Mouse (Mus musculus) gonadal fat pad, adult 2 months (tissue): ENCODE results near the gene Misp. TPM values are rescaled to one million over a fixed set of nuclear protein-coding genes. Genes with fewer than 3 reads are reported as not detected.

Experiments
- DNase-seq: peaks from one replicate; pipeline ENCODE4 v3.0.0-alpha.2; 2012; ENCODE audit warnings: low read depth
- polyA plus RNA-seq: library from polyadenylated mRNA; depleted of rRNA; stranded (reverse); fragments of >200 nt; gene quantifications from 2 replicates; pipeline ENCODE4 v1.2.3, GENCODE M21; 2012

Gene Misp
- polyA plus RNA-seq, 1 experiment: 0.59 TPM

DNA sequence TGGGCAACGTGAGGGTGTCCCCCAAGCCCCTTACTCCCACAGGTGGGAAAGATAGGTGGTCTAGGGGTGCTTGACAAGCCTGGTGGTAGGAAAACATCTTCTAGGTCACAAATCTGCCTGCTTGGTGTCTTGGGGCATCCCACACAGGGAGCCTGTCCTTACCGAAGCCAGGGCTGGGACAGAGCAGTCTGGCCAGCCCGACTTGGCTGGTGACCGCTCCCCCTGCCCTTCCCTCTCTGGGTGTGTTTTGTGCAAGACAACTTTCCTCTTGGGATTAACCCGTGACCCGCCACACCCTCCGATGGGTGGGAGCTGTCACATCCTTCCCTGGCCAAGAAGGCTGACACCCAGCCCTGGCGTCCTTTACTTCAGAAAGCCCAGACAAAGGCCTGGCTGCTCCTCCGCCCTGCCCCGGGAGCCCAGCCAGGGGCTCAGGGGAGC lies 26.3 kb upstream of the Misp start:
- DNase-seq: no peak

DNA sequence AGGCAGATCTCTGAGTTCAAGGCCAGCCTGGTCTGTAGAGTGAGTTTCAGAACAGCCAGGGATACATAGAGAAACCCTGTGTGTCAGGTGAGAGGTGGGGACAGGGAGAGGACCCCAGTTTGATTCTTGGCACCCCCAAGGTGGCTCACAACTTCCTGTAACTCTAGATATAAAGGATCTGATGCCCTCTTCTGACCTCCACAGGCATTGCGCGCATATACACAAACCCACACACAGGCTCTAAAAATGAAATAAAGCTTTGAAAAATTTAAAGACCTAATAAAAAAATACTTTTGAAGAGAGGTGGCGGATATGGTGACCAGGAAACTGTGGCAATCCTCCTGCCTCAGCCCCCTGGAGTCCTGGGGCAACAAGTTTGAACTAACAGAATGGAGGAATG lies 24.9 kb upstream of the Misp start:
- no peak for DNase-seq

DNA sequence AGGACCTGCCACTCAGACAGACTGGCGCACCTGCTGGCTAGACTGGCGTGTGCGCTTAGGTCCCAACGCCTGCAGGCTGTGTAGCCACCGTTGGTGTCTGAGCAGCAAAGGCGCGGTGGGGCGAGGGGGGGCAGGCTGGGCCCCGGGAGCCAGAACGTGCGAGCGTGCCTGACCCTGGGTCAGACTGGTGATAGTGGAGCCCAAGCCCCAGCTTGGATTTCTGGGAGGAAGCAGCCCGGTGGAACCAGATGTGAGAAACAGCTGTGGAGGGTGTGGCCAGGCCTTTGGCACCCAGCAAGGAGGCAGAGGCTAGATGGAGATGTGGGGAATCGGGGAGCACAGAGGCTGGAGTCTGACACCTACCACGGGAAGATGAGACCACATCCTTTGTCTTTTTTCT lies 23.5 kb upstream of the Misp start:
- no peak for DNase-seq

DNA sequence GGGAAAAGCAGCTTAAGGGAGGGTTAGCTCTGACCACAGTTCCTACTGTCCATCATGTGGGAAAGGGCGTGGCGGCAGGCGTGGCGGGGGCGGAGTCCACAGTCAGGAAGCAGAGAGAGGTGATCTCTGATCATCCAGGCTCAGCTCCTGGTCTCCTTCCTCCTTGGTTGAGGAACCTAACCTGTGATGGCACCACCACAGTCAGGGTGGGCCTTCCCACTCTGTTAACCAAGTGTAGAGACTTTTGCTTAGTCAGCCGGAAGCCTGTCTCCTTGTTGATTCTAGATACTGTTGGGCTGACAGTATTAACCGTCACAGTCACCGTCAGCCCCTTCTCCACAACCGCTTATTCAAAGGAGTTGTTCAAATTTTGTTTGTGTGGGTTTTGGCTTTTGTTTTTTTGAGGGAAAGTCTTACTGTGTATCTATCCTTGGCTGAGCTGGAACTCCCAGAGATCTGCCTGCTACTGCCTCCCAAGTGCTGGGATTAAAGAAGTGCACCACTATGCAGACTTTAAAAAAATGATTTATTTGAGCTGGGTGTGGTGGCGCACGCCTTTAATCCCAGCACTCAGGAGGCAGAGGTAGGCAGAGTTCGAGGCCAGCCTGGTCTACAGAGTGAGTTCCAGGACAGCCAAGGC lies 22.4 kb upstream of the Misp start:
- DNase-seq: no peak

DNA sequence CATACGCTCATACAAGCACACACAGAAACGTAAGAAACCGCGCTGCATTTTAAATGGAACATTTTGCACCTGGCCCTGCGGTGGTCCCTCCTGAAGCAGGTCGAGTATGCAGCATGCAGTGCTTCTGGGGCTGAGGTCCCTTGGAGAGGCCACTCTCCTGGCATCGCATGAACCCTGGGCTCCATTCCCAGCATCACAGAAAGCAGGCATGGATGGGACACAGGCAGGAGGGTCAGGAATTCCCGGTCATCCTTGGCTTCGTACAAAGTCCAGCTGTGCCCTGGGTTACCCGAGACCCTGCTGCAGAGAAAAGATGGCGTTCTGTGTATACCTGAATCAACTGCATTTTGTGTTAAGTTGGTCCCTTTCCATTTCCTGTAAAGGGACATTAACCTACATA lies 20.3 kb upstream of the Misp start:
- DNase-seq: no peak

DNA sequence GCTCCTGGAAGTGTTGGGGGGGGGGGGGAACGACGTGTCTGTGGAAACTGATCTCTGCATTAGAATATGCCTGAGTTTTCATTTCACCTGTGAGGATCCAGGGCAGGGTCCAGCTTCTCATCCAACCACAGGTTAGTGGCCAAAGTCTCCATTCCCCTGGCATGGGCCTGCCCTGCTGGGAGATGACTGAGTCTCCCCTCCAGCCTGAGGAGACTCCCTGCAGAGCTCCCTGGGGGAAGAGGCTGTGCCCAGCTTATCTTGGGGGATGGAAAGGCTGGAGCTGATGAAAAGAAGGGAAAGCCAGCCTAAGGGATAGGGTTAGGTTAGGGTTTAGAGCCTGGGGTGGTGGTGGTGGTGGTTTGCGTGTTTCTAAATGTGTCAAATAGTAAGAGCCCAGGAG lies 19.0 kb upstream of the Misp start:
- no peak for DNase-seq

DNA sequence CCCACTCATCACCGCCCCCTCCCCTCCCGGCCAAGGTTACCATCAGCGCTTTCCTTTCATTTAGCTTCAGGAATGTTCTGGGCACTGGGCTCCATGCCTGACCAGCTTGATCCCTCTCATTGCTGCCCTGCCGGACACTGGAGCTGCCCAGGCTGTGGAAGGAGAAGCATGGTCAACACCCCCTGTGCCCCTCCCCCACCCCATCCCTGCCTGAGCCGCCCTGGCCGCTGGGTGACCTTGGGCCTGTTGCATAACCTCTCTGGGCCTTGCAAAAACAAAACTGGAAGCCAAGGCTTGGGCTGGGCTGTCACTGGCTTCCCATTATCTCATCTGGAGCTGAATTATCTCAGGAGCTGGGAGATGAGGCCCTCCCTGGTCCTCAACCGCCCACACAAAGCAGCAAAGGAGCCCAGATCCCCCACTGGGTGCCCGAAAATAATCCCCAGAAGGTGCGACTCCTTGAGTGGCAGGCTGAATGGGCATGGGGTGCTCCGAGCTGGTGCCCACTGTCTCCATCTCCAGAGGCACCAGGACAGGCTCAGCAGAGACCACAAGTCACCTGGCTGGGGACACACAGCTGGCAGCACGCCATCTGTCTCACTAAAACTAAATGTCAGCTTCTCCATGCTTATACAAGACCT lies 18.3 kb upstream of the Misp start:
- DNase-seq: no peak

DNA sequence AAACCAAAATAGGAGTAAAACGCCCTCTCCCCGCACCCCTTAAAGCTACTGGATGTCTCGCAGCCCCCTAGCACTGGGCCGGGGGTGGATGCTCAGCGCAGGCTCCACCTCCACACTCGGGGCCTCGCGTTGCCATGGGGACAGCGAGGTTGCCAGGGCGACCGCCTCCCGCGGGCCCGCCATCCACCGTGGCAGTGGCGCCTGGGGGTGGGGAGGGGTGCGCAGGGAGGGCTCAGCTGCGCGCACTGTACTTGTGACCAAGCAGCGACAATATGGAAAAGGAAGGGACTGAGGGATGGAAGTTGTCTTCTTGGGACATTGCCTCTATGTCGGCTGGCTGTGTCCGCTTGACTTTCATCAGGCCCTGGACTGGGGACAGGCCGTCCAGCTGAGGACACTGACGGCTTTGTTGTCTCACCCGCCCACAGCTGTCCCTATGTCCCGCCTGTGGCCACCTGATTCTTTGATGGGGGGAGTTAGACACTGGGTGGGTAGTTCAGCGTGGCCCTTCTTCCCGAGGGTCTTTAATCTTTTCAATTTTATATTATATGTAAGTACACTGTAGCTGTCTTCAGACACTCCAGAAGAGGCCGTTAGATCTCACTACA lies 17.0 kb upstream of the Misp start:
- DNase-seq: no peak

DNA sequence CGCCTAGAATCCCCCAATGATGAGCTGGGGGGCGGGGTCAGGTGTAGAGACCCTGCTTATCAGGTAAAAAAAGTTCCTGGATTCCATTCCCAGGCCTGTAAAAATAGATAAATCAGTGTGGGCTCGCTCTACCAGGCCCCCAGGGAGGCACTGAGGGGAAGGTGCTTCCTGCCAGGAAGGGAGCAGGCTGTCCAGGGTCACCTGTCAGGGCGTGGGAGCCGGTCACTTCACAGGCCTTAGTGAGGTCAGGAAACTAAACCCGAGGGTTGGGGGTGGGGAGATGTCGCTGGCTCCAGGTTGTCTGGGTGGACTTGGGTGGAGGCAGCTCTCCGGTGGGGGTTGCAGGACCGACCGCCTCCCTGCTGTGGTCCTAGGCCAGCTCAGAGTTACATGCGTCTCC lies 15.2 kb upstream of the Misp start:
- no peak for DNase-seq

DNA sequence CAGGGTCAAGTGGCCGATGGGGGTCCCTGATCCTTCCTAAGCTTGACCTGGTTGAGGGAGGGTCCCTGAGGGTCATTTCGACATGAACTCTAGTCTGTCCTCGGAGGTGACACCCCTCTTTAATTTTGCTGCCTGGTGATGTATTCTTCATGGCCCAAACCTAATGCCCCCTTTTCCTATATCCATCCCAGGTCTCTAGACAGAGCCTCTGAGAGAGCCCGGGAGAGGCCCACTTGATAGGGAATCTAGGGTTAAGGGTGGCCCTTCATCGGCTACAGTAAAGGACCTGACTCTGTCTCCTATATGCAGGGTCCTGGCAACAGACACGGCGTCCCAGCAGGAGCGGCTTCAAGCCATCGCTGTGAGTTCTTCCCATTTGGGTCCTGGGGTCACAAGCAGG lies 14.5 kb upstream of the Misp start:
- DNase-seq: no peak

DNA sequence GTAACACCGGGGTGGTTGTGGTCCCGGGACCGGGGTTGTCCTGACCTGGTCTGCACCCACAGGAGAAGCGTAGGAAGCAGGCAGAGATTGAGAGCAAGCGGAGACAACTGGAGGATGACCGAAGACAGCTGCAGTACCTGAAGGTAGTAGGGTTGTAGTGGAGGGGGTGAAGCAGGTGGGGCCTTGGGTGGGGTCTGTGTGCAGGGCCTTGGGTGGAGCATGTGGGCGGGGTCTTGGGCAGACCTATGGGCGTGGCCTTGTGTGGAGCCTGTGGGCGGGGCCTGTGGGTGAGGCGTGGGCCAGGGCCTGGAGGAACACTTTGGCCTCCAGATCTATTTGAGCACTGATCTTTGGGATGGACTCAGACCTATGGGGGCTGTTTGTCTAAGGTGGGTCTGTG lies 13.8 kb upstream of the Misp start:
- DNase-seq: no peak

DNA sequence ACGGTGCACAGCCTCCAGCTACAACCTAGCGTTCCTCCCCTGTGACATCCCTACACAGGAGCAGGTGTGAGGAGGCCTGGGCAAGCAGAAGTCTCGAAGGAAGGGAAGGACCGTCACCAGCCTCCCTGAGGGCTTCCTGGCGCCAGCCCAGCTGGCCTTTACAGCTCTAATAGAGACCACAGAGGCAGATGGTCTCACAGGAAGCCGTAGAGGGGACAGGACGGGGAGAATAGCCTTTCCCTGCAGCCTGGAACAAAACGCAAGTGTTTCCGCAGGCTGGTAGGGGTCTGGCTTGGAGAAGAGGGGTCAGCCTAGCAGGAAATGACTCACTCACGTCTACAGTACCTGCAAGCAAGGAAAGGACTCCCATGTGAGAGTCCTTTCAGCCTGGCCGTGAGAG lies 13.0 kb upstream of the Misp start:
- DNase-seq: no peak

DNA sequence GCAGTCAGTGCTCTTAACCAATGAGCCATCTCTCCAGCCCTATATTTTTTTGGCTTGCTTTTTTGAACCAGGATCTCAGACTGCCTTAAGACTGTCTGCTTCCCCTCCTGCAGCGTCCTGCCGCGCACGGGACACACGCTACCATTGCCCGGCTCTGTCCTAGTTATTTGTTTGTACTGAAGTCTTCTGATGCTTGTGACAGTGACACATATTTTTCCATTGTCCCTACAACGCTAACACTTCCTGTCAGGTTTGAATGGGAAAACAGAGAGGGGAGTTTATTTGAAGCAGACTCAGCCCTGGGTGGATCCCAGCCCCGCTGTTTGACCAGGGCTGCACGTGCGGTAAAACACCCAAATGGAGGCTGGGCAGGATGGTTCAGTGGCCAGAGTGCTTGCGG lies 12.1 kb upstream of the Misp start:
- no peak for DNase-seq

DNA sequence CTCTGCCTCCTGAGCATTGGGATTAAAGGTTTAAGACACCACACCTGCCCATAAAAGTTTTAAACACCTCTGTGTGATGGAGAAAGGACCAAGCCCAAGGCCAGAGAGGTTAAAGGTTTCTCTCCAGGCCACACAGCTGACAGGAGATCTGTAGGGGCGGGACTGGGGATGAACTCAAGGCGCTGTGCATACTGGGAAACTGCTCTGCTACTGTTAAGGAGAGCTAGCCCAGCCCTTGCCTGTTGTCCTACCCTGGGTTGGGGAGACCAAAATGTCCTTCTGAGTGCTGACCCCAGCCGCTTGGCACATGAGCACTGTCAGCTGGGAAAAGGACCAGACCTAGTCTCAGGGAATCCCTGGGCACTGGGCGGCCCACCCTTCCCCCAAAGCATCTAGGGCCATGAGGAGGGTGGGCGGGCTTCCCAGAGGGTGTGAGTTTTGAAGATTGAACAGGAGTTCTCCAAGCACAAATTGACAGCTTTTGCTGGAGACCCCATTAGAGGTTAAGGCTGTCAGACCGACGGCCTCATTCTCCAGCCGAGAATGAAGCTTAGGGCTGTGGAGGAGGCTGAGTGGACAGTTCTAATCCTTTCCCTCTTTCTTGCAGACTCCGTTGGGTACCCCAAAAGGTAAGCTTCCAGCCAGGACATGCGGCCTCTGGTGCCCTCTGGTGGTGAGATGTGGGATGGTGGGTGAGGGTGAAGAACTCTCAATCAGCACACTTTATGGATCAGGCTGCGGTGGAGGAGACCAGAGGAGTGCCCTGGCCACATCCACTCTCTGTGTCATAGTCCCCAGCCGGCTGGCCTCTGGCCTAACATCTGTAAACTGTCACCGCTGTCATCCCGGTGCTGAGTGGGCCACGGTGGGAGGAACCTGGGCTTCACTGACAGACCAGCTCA lies 8.8 kb upstream of the Misp start:
- no peak for DNase-seq

DNA sequence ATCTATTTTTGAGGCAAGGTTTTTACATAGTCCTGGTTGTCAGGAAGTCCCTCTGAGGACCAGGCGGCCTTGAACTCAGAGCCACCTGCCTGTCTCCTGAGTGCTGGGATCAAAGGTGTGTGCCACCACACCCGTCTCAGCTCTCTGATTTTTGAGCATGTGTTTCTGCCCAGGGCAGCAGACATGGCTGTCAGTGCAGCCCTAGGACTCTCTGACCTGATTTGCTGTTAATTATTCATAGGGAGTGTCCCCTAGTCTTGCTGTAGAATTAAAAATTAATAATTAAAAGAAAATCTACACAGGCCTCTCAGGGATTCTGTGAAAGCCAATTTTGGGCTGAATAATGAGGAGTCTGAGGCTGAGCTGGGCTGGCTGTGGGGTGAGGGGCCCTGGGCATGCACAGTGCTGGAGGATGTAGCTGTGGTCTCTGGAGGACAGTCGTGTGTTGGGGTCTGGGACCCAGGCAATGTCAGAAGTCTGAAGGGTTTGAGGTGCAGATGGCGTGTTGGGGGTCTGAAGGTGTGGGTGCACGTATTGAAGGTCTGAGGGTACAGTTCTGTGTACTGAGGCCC lies 6.4 kb upstream of the Misp start:
- DNase-seq: no peak

DNA sequence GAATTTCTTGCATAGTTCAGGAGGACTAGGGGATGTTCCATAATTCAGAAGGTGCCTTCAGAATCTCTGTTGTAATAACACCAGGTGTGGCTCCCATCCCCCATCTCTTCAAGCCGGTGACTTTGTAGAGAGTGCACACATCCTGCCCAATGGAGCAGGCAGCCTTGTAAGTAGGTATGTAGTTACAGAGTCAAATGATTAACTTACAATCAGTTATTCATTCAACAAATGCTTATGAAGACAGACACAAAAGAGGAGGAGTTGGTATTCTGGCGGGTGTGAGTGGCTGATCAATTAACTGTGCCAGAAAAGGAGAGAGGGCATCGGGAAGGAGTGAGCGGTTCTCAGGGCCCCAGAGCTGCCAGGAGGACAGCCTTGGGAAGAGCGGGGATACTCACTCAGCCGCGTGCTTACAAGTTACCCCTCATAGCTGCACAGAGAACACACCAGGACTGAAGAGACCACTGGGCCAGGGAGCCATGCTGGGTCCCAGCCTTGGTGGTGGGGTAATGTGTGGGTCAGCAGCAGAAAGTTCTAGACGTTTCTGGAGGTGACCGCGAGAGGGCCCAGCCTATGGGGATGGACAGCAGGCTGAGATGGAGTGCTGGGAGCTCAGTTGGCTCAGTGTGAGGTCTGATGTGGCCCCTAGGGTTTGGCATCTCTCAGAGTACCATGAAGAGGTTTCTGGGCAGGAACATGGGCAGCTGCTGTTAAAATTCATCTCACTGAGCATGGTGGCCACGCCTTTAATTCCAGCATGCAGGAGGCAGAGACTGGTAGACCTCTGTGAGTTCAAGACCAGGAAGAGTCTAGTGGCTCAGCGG lies 4.9 kb upstream of the Misp start:
- DNase-seq: no peak

DNA sequence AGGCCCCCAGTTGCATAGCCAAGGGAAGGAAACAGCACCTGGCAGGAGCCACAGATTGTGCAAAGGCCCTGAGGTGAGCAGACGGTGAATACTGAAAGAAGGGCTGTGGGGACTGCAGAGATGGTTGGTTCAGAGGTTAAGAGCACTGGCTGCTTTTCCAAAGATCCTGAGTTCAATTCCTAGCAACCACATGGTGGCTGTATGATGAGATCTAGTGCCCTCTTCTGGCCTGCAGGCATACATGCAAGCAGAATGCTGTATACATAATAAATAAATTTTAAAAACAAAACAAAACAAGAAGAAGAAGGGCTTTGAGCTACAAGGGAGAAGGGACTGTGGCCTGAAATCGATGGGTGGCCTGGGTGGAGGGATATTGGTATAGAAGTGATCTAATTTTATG lies 3.7 kb upstream of the Misp start:
- DNase-seq: no peak

DNA sequence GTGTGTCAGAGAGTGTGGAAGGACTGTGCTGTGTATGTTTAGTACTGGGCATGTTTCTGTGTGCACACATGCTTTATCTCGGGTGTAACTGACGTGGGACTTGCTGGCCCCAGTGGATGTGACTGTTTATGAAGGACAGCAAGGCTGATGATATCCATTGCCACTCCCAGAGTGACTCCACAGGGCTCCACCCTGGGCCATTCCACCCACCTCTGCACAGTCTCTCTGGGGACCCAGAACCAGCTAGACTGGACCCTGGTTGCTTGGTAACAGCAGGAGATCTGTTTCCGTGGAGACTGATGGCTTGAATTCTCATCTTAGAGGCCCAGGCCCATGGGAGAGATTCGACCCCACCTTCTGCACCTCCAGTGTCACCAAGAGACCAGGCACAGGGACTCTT lies 2.6 kb upstream of the Misp start:
- no peak for DNase-seq

DNA sequence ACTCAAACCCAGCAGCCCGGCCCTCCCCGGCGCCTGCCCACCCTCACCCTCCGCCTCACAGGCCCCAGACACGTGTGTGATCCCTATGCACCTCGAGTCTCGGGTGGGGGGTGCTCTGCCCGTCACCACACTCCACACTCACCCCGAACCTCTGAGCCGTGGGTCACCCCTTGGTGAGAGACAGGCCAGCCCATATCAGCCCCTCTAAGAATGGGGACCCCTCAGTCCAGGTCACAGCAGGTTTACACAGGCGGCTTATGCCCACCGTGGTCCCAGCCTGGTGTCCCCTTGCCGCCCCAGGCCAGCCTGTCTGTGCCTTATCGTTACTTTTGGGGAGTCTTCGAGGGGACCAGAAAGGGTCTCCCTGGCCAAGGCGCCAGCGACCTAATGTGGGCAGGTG lies 1.2 kb upstream of the Misp start:
- no peak for DNase-seq

DNA sequence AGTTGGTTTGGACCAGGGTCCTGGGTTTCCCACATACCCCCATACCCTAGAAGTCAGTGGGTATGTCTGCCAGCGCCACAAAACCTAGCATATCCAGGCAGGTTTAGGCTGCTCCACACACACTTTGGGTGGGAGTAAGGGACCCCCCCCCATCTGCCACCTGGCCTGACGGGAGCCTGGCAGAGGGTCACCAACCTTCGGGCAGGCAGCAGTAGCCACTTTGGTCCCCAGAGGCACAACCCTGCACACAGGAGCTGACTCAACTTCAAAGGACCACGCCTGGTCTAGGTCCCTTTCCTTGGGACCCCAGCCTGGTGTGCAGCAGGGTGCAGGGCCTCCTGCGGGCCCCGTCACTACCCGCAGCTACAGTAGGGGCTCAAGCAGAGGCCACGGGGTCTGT lies 512 bp upstream of the Misp start:
- DNase-seq: no peak

DNA sequence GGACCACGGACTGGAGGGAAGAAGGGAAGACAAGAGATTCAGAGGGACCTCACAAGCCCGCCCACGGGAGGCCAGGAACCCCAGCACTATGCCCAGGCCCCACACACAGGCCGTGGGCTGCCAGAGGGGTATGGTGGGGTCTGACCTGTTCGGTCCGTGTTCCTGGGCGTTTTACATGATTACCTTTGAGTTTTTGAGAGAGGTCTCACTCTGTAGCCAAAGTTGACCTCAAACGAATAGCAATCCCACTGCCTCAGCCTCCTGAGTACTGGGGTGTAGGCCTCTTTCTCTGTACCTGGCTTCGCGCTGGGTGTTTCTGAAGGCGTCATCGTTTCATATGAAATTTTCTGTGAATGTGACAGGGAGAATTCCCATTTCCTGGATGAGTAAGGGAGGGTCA lies 942 bp downstream of the Misp start:
- DNase-seq: no peak
